Mouse (Mus musculus): ENCODE measurements around the gene Ankrd39.

DNA sequence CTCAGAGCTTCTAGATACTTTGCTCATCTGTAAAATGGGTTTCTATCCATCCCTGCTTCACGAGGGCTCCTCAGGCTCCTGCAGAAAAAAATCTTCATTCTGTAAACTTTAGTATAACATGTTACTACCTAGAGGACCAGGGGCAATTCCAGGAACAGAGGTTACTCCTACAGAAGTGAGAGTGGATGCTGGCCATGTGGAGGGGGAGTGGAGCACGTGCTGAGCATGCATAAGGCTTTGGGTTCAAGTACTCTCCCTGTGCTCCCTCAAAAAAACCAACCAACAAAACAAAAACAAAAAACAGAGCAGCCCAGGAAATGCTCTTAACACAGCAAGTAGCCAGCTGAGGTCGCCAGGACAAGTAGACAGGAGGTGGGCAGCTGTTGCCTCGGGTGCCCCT is 16.4 kb upstream of the Ankrd39 start:
- TF ChIP-seq POLR2A (IDR thresholded peaks at IDR 0.05; ENCODE audit: insufficient read depth, low read depth, low read length) = no peak
- TF ChIP-seq CTCF (IDR thresholded peaks at IDR 0.05) = no peak
- no peak for TF ChIP-seq EP300 (IDR thresholded peaks at IDR 0.05; ENCODE audit: insufficient read depth, low read depth, low read length)
